Mouse (Mus musculus) myocyte (in vitro differentiated cells): ENCODE measurements around the gene Fam193a. TPM values are rescaled to one million over a fixed set of nuclear protein-coding genes. Genes with fewer than 3 reads are reported as not detected.

Experiments used
- H3K27me3 ChIP-seq: one replicate; pipeline ENCODE4 v1.6.1; 2011; ENCODE audit not compliant: control insufficient read depth, insufficient read depth, insufficient read length
- H3K36me3 ChIP-seq: one replicate; pipeline ENCODE4 v1.6.1; 2011; ENCODE audit not compliant: control insufficient read depth, insufficient read depth
- H3K4me2 ChIP-seq: one replicate; pipeline ENCODE4 v1.6.1; 2011; ENCODE audit warnings: low read depth, control low read depth
- H3K4me3 ChIP-seq: one replicate; pipeline ENCODE4 v1.5.1; 2011; ENCODE audit warnings: mild to moderate bottlenecking, control low read depth, moderate library complexity
- H3K79me2 ChIP-seq: one replicate; pipeline ENCODE4 v1.6.1; 2011; ENCODE audit not compliant: control insufficient read depth, insufficient read depth
- H3ac ChIP-seq: one replicate; pipeline ENCODE4 v1.6.1; 2011; ENCODE audit not compliant: control insufficient read depth, insufficient read length
- CEBPB ChIP-seq: IDR thresholded peaks from 2 replicates; pipeline ENCODE4 v1.6.1; 2011; ENCODE audit warnings: mild to moderate bottlenecking, moderate library complexity; ENCODE audit not compliant: poor library complexity, insufficient read depth, severe bottlenecking
- E2F4 ChIP-seq: IDR thresholded peaks from one replicate; pipeline ENCODE4 v1.6.1; 2011; ENCODE audit warnings: mild to moderate bottlenecking, control low read depth, moderate library complexity; ENCODE audit not compliant: insufficient read depth
- MAX ChIP-seq: IDR thresholded peaks from one replicate; pipeline ENCODE4 v1.6.1; 2011; ENCODE audit warnings: low read depth, mild to moderate bottlenecking, control low read depth
- MYOD1 ChIP-seq, 3 experiments: IDR thresholded peaks; one replicate each; pipeline ENCODE4 v1.6.1; 2011; ENCODE audit warnings: control low read depth in 2 of 3, low read depth in 2 of 3, mild to moderate bottlenecking in 2 of 3, moderate library complexity in 1 of 3; ENCODE audit not compliant: insufficient read length in 2 of 3, control insufficient read depth in 1 of 3
- MYOG ChIP-seq, 3 experiments: IDR thresholded peaks; one replicate each; pipeline ENCODE4 v1.6.1; 2011; ENCODE audit warnings: control low read depth in 2 of 3, low read depth in 2 of 3, mild to moderate bottlenecking in 2 of 3; ENCODE audit not compliant: insufficient read length in 2 of 3, control insufficient read depth in 1 of 3, insufficient read depth in 1 of 3
- POLR2A ChIP-seq: IDR thresholded peaks from one replicate; pipeline ENCODE4 v1.6.1; 2011; ENCODE audit warnings: low read depth, mild to moderate bottlenecking, control low read depth, moderate library complexity; ENCODE audit not compliant: insufficient read length
- POLR2AphosphoS2 ChIP-seq: IDR thresholded peaks from one replicate; pipeline ENCODE4 v1.6.1; 2011; ENCODE audit warnings: low read depth, control low read depth; ENCODE audit not compliant: insufficient read length
- REST ChIP-seq: IDR thresholded peaks from one replicate; pipeline ENCODE4 v1.6.1; 2011; ENCODE audit warnings: mild to moderate bottlenecking, control low read depth, moderate library complexity; ENCODE audit not compliant: insufficient read depth, insufficient read length
- SRF ChIP-seq: IDR thresholded peaks from one replicate; pipeline ENCODE4 v1.6.1; 2011; ENCODE audit warnings: low read depth; ENCODE audit not compliant: control insufficient read depth, insufficient read length
- TCF12 ChIP-seq: IDR thresholded peaks from one replicate; pipeline ENCODE4 v1.6.1; 2011; ENCODE audit warnings: mild to moderate bottlenecking, control low read depth; ENCODE audit not compliant: poor library complexity, insufficient read depth, severe bottlenecking
- TCF3 ChIP-seq: IDR thresholded peaks from one replicate; pipeline ENCODE4 v1.6.1; 2011; ENCODE audit warnings: low read depth, control low read depth; ENCODE audit not compliant: insufficient read length
- USF1 ChIP-seq: IDR thresholded peaks from one replicate; pipeline ENCODE4 v1.6.1; 2011; ENCODE audit warnings: low read depth, mild to moderate bottlenecking, control low read depth, moderate library complexity
- polyA plus RNA-seq: library from polyadenylated mRNA; unstranded; fragments of >200 nt; fragmentation: generic; extraction: Trizol; gene quantifications from one replicate; pipeline ENCODE4 v1.2.1, GENCODE M21; 2012; ENCODE audit warnings: missing spikeins

Gene Fam193a
- polyA plus RNA-seq, 1 experiment, result 12.7 TPM

- H3K4me3 ChIP-seq, result peak overlapping the region; percentile 69
- TF ChIP-seq MYOD1 (IDR thresholded peaks at IDR 0.05; ENCODE audit: control insufficient read depth in 1 of 3, insufficient read length in 2 of 3, low read depth in 2 of 3), result no peak
- TF ChIP-seq MAX, result no peak
- TF ChIP-seq TCF3, result no peak
- TF ChIP-seq POLR2AphosphoS2, result no peak
- TF ChIP-seq E2F4, result no peak
- TF ChIP-seq POLR2A, result no peak
- no peak for TF ChIP-seq REST
- TF ChIP-seq TCF12, result no peak
- TF ChIP-seq MYOG (IDR thresholded peaks at IDR 0.05; ENCODE audit: control insufficient read depth in 1 of 3, insufficient read depth in 1 of 3, insufficient read length in 2 of 3, low read depth in 2 of 3), result no peak
- no peak for TF ChIP-seq SRF
- TF ChIP-seq CEBPB, result no peak
- peak overlapping the region; percentile 98 for H3K4me2 ChIP-seq
- H3K36me3 ChIP-seq, result no peaks in the 10 kb centered on the region
- peak overlapping the region; percentile 28 for H3ac ChIP-seq
- no peaks in the 10 kb centered on the region for H3K27me3 ChIP-seq
- H3K79me2 ChIP-seq, result peaks cover 31% of the 10 kb centered on the region
Observed at GRCm38 (mm10) chr5:34526477-34526775, 156.7 kb downstream of the Fam193a start.

- Histone ChIP-seq H3K27me3 (no peaks in the 10 kb centered on the region), H3K79me2 (peaks cover 41% of the 10 kb centered on the region), H3K36me3 (no peaks in the 10 kb centered on the region), H3ac (no peak overlapping the region), H3K4me3 (peak overlapping the region; percentile 69), H3K4me2 (peak overlapping the region; percentile 98)
- TF ChIP-seq E2F4, result no peak
- TF ChIP-seq REST, result no peak
- TF ChIP-seq CEBPB, result no peak
- TF ChIP-seq TCF3, result no peak
- no peak for TF ChIP-seq MYOD1 (IDR thresholded peaks at IDR 0.05; ENCODE audit: control insufficient read depth in 1 of 3, insufficient read length in 2 of 3, low read depth in 2 of 3)
- TF ChIP-seq MYOG (IDR thresholded peaks at IDR 0.05; ENCODE audit: control insufficient read depth in 1 of 3, insufficient read depth in 1 of 3, insufficient read length in 2 of 3, low read depth in 2 of 3), result no peak
- TF ChIP-seq TCF12, result no peak
- TF ChIP-seq MAX, result no peak
- TF ChIP-seq SRF, result no peak
- no peak for TF ChIP-seq POLR2A
- TF ChIP-seq USF1, result no peak
- no peak for TF ChIP-seq POLR2AphosphoS2
Observed at GRCm38 (mm10) chr5:34527352-34527751, 157.6 kb downstream of the Fam193a start.

- Histone ChIP-seq H3K4me2 (peak overlapping the region; percentile 98), H3K36me3 (no peaks in the 10 kb centered on the region), H3K27me3 (no peaks in the 10 kb centered on the region), H3ac (no peak overlapping the region), H3K4me3 (no peak overlapping the region), H3K79me2 (peaks cover 49% of the 10 kb centered on the region)
- TF ChIP-seq MAX (no peak), POLR2A (no peak)
Observed at GRCm38 (mm10) chr5:34528724-34529123, 159.0 kb downstream of the Fam193a start.

- H3K4me3 ChIP-seq, result no peak overlapping the region
- H3K36me3 ChIP-seq, result no peaks in the 10 kb centered on the region
- H3K27me3 ChIP-seq, result no peaks in the 10 kb centered on the region
- H3K4me2 ChIP-seq, result peak overlapping the region; percentile 30
- TF ChIP-seq USF1, result no peak
- TF ChIP-seq POLR2AphosphoS2, result no peak
- TF ChIP-seq MYOD1 (IDR thresholded peaks at IDR 0.05; ENCODE audit: control insufficient read depth in 1 of 3, insufficient read length in 2 of 3, low read depth in 2 of 3), result no peak
- no peak for TF ChIP-seq CEBPB
- no peak for TF ChIP-seq SRF
- TF ChIP-seq MAX, result no peak
- TF ChIP-seq TCF12, result no peak
- no peak for TF ChIP-seq REST
- no peak for TF ChIP-seq E2F4
- no peak for TF ChIP-seq TCF3
- TF ChIP-seq POLR2A, result no peak
- TF ChIP-seq MYOG (IDR thresholded peaks at IDR 0.05; ENCODE audit: control insufficient read depth in 1 of 3, insufficient read depth in 1 of 3, insufficient read length in 2 of 3, low read depth in 2 of 3), result no peak
- H3K79me2 ChIP-seq, result peaks cover 49% of the 10 kb centered on the region
- no peak overlapping the region for H3ac ChIP-seq
Observed at GRCm38 (mm10) chr5:34530116-34530515, 160.4 kb downstream of the Fam193a start.

- no peak overlapping the region for H3ac ChIP-seq
- H3K4me2 ChIP-seq, result peak overlapping the region; percentile 30
- no peak for TF ChIP-seq CEBPB
- TF ChIP-seq MAX, result no peak
- peak in 1 of 3 experiments; percentile 72 for TF ChIP-seq MYOD1 (IDR thresholded peaks at IDR 0.05; ENCODE audit: control insufficient read depth in 1 of 3, insufficient read length in 2 of 3, low read depth in 2 of 3)
- no peak for TF ChIP-seq REST
- TF ChIP-seq TCF3, result no peak
- TF ChIP-seq E2F4, result no peak
- no peak for TF ChIP-seq USF1
- no peak for TF ChIP-seq SRF
- TF ChIP-seq TCF12, result no peak
- TF ChIP-seq MYOG (IDR thresholded peaks at IDR 0.05; ENCODE audit: control insufficient read depth in 1 of 3, insufficient read depth in 1 of 3, insufficient read length in 2 of 3, low read depth in 2 of 3), result peak in 1 of 3 experiments; percentile 48
- no peak for TF ChIP-seq POLR2A
- no peak for TF ChIP-seq POLR2AphosphoS2
- no peaks in the 10 kb centered on the region for H3K27me3 ChIP-seq
- no peak overlapping the region for H3K4me3 ChIP-seq
- H3K36me3 ChIP-seq, result no peaks in the 10 kb centered on the region
- peaks cover 49% of the 10 kb centered on the region for H3K79me2 ChIP-seq
Observed at GRCm38 (mm10) chr5:34530687-34531086, 161.0 kb downstream of the Fam193a start.
